Mouse (Mus musculus) layer of hippocampus, adult 11-12 months (tissue): Measurements from ENCODE around the gene Trip6.

Source experiments
- DNase-seq: peaks from one replicate; pipeline ENCODE4 v3.0.0; 2022; ENCODE audit warnings: low spot score

Trip6 gene

GRCm38 (mm10) chr5:137264787-137265186 is 49.4 kb downstream of the Trip6 start:
- DNase-seq: no peak

- no peak for DNase-seq
These were observed 50.1 kb downstream of the Trip6 start for GRCm38 (mm10) chr5:137263897-137264720.
